Mouse (Mus musculus) E14TG2a.4 (cell line): ENCODE results near the gene Cul4a.
A peak's percentile ranks its signal among the peaks of the same experiment; 100 is the strongest.
"Not testable (repeated sequence)": the region's sequence is repeated elsewhere in the genome, so short reads cannot be mapped to it uniquely, and the experiment has no call there.

Source experiments
- H3K27me3 ChIP-seq: 2 replicates; pipeline ENCODE4 v1.6.1; 2014; ENCODE audit warnings: low read length, control low read depth; ENCODE audit not compliant: insufficient read depth
- H3K36me3 ChIP-seq: 2 replicates; pipeline ENCODE4 v1.6.1; 2014; ENCODE audit warnings: low read length, control low read depth; ENCODE audit not compliant: insufficient read depth
- H3K4me1 ChIP-seq: replicated peaks from 2 replicates; pipeline ENCODE4 v1.6.1; 2014; ENCODE audit warnings: low read depth, low read length, control low read depth
- H3K4me3 ChIP-seq: replicated peaks from 2 replicates; pipeline ENCODE4 v1.5.1; 2014; ENCODE audit warnings: mild to moderate bottlenecking, low read length
- H3K9me3 ChIP-seq: 2 replicates; pipeline ENCODE4 v1.6.1; 2014; ENCODE audit warnings: low read length, control low read depth
- CTCF ChIP-seq: conservative IDR thresholded peaks from 2 replicates; pipeline ENCODE4 v1.5.1; 2014; ENCODE audit warnings: low read length
- NANOG ChIP-seq: IDR thresholded peaks from 2 replicates; pipeline ENCODE4 v1.6.1; 2014; ENCODE audit warnings: borderline replicate concordance, low read length, mixed read lengths
- POU5F1 ChIP-seq: IDR thresholded peaks from 2 replicates; pipeline ENCODE4 v1.6.1; 2014; ENCODE audit warnings: low read length, borderline replicate concordance

Gene Cul4a

GRCm38 (mm10) chr8:13105087-13105881 lies at the start of gene Cul4a, which contains the start of gene Pcid2:
Cul4a (plus strand) TSS chr8:13105621.
Pcid2 (minus strand) TSS chr8:13105459.
- Histone ChIP-seq H3K4me1 (peaks cover 16% of the 10 kb centered on the region), H3K27me3 (no peaks in the 10 kb centered on the region)
- TF ChIP-seq CTCF = no peak
- TF ChIP-seq POU5F1 = no peak
- TF ChIP-seq NANOG = no peak

GRCm38 (mm10) chr8:13057351-13057750 lies 48.1 kb upstream of the Cul4a start:
- Histone ChIP-seq H3K4me1 (peaks cover 13% of the 10 kb centered on the region; the same call in 1 of the 2 replicates), H3K27me3 (no peaks in the 10 kb centered on the region), H3K36me3 (no peaks in the 10 kb centered on the region), H3K4me3 (no peak overlapping the region), H3K9me3 (no peaks in the 10 kb centered on the region)
- TF ChIP-seq CTCF = no peak
- TF ChIP-seq POU5F1 = no peak
- no peak for TF ChIP-seq NANOG

More at GRCm38 (mm10) chr8:13105087-13105881, at the start of gene Cul4a, which contains the start of gene Pcid2:
- peak within 1 kb of the TSS; percentile 98 for H3K4me3 ChIP-seq
- no peaks in the 10 kb centered on the region for H3K9me3 ChIP-seq
- H3K36me3 ChIP-seq = peaks cover 23% of the 10 kb centered on the region

DNA sequence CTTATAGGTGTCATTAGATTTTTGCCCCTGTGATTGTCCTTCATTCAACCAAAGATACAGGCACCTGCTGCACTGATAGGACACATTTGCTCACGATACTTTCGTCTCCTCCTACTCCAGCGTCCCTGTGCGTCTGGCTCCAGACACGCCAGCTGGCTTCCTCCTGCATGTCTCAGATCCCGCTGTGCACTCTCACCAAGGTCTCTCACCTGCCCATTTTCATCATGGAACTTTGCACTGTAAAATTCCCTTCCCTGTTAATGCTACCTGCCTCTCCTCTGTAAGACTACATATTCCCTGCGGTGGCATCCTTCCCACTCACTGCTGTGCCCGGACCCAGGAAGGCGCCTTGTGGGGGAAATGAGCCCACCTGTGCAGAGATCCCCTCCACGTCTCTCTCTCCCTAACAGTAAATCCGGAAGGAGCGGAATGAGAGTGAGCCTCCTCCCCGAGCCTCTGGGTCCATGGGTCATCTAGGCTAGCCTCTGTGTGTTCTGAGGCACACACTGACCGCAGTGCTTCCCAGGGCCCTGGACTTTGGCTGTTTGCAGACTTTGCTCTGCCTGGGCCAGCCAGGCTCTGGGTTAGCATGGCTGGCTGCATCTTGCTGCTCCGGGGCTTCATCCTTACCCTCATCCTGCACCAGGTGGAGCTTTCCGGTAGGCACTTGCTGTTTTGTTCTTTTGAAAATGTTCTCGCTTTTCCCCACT lies 44.8 kb upstream of the Cul4a start, which contains the start of gene Proz:
Gene Proz, plus strand, starts transcription at position 474 of the 710 bp plus-strand sequence.
- TF ChIP-seq NANOG = no peak
- TF ChIP-seq POU5F1 = no peak
- no peak for TF ChIP-seq CTCF
- H3K4me3 ChIP-seq = peak within 1 kb of the TSS; percentile 10; the same call in 1 of the 2 replicates
- H3K9me3 ChIP-seq = no peaks in the 10 kb centered on the region
- no peaks in the 10 kb centered on the region for H3K36me3 ChIP-seq
- H3K4me1 ChIP-seq = peaks cover 11% of the 10 kb centered on the region; the same call in 1 of the 2 replicates
- H3K27me3 ChIP-seq = 0 out of 2 replicates have a peak, but pooled peaks cover 5% of the 10 kb centered on the region

DNA sequence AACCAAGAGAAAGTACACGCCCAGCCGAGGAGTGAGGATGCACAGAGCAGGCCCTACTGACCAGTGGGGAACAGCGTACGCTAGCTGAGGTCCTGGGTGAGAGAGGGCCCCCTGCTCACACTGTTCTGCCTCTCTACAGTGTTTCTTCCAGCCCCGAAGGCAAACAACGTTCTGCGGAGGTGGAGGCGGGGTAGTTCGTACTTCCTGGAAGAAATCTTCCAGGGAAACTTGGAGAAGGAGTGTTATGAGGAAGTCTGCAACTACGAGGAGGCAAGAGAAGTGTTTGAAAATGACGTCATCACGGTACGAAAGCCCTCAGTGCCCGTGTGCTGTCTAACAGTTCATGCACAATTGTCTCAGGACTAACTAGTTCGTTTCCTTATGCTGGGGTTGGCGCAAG lies 42.3 kb upstream of the Cul4a start:
- no peaks in the 10 kb centered on the region for H3K9me3 ChIP-seq
- H3K27me3 ChIP-seq = 0 out of 2 replicates have a peak, but pooled peaks cover 5% of the 10 kb centered on the region
- peaks cover 8% of the 10 kb centered on the region; the same call in 1 of the 2 replicates for H3K4me1 ChIP-seq
- no peaks in the 10 kb centered on the region for H3K36me3 ChIP-seq
- no peak for TF ChIP-seq NANOG
- no peak for TF ChIP-seq POU5F1
- TF ChIP-seq CTCF = no peak
- H3K4me3 ChIP-seq = no peak overlapping the region

DNA sequence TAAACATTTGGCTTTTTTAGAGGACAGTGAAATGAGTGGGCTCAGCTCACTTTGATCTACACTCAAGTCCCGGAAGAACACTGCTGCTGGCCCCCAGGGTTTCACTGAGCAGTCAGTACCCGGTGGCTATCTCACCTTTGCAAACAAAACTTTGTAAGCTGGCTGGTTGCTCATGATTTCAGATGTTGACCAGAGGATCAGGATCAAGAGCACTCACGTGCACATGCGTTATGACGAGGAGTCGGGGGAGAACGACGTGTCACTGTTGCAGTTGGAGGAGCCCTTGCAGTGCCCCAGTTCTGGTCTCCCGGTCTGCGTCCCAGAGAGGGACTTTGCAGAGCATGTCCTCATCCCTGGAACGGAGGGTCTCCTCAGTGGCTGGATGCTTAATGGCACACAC lies 32.2 kb upstream of the Cul4a start:
- Histone ChIP-seq H3K36me3 (peaks cover 52% of the 10 kb centered on the region), H3K4me3 (no peak overlapping the region), H3K27me3 (no peaks in the 10 kb centered on the region), H3K4me1 (peaks cover 7% of the 10 kb centered on the region; the same call in 1 of the 2 replicates), H3K9me3 (no peaks in the 10 kb centered on the region)
- TF ChIP-seq CTCF (no peak), NANOG (no peak), POU5F1 (no peak)

DNA sequence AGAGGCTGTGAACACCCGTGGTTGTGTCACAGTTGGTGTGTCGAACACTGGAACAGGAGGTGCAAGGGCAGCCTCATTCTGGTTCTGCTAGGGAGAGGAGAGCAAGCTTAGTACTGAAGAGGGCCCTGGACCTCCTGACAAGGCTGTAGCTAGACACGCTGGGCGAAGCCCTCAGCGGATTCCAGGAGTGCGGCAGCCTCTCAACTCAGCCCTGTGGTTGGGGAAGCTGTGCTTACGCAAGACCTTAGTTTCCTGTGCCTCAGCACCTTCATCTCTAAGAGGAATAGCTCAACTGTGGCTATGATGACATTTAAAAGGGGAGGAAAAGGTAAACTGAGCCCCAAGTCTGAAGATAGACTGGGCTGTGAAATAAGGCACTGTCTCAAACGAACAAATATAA lies 30.4 kb upstream of the Cul4a start:
- Histone ChIP-seq H3K4me1 (peaks cover 7% of the 10 kb centered on the region; the same call in 1 of the 2 replicates), H3K27me3 (no peaks in the 10 kb centered on the region), H3K36me3 (peaks cover 70% of the 10 kb centered on the region), H3K4me3 (no peak overlapping the region), H3K9me3 (no peaks in the 10 kb centered on the region)
- TF ChIP-seq POU5F1 (no peak), NANOG (no peak), CTCF (no peak)

DNA sequence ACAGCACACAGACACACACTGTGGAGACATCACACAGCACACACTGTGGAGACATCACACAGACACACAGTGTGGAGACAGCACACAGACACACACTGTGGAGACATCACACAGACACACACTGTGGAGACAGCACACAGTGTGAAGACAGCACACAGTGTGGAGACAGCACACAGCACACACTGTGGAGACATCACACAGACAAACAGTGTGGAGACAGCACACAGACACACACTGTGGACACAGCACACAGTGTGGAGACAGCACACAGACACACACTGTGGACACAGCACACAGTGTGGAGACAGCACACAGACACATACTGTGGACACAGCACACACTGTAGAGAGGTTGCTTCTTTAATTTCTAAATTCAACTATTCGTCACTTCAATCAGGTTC lies 29.8 kb upstream of the Cul4a start:
- H3K36me3 ChIP-seq = peaks cover 75% of the 10 kb centered on the region
- H3K4me1 ChIP-seq, H3K4me3 ChIP-seq, H3K9me3 ChIP-seq, H3K27me3 ChIP-seq: not testable (repeated sequence)

GRCm38 (mm10) chr8:13077542-13077941 lies 27.9 kb upstream of the Cul4a start:
- TF ChIP-seq POU5F1 (no peak), NANOG (no peak), CTCF (no peak)
- no peaks in the 10 kb centered on the region for H3K9me3 ChIP-seq

More at GRCm38 (mm10) chr8:13077542-13077941, 27.9 kb upstream of the Cul4a start:
- peaks cover 95% of the 10 kb centered on the region for H3K36me3 ChIP-seq
- no peaks in the 10 kb centered on the region for H3K27me3 ChIP-seq
- H3K4me3 ChIP-seq = no peak overlapping the region
- peaks cover 7% of the 10 kb centered on the region; the same call in 1 of the 2 replicates for H3K4me1 ChIP-seq
